In the genomic region with DNA sequence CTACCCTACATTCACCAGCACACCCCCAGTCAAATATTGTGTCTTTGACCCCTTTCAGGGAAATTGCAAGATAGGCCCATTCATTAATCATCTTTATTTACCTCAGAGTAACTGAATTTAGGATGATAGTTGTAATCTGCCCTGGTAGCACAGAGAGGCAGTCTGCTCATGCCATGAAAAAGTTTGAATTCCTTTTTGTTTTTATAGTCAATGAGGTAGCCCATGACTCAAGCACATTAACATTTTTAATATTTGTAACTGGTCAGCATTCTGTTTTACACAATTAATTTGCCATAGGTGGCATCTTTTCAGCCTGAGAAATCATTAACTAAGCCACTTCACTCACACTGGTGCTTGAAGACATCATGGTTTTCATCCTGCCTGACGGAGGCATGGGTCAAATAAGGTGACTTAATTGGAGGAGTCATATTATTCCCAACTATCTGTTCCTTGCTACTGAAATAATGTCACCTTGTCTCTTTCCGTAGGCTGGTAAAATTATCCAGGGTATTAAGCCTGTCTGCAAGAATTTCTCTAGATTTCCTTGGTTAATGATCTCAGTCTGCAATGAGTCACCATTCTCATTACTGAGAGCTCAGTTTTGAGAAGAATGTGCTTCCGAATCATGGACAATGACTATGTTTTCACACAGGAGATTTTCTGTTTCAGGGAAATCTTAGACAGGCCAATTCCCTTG, we compare ENCODE assay signal across 25 mouse cellular contexts.
DNase-seq lines count a peak whose midpoint lies in the region; ATAC-seq and TF ChIP-seq lines count a peak whose summit lies in the region.
"Had no signal": no experiment of that assay in that cellular context is flagged by ENCODE, and none has a peak within 500 bp of the region (broad histone marks: within the 10 kb centered on the region; RNA-seq: fewer than 3 reads in every experiment).

No protein-coding gene starts in this region.

- in situ Hi-C loops in Patski (cut with MboI; ENCODE audit: low pct_unique_long_range_greater_than_20kb), result loop anchor here (5.0 to 10.0 kb wide), 2 partner anchors 455 to 728 kb away; no protein-coding TSS in a partner anchor

- ATAC-seq in Patski, result peak; percentile 96
- ATAC-seq: CD4-positive, CD25-positive, alpha-beta regulatory T cell, adult 4 months; forebrain, embryonic 13.5 days; forebrain, embryonic 16.5 days; hindbrain, embryonic 16.5 days; inflammation-experienced regulatory T-cells, adult 6 months had no signal

- DNase-seq in kidney, adult 9 months, result peak; percentile 8
- no peak for DNase-seq in kidney, postnatal 14 days
- DNase-seq in Muller cell, postnatal 12 days (ENCODE audit: inconsistent ontology term), result peak; percentile 78
- DNase-seq in Patski (ENCODE audit: low read depth, low spot score), result peak; percentile 95
- peak; percentile 22 for DNase-seq in telencephalon, adult 2 months (ENCODE audit: low read depth, low spot score)
- no peak for DNase-seq in layer of hippocampus, adult 8-10 months (ENCODE audit: low spot score in 2 of 2)
- DNase-seq: adrenal gland, postnatal 10 days; adrenal gland, postnatal 36 days; cerebellum, adult 11 months; cerebellum, adult 2 months; cerebellum, adult 9-11 months; cerebellum, postnatal 25 days; gastrocnemius, postnatal 25 days; heart, adult 18-20 months; heart, postnatal 10 days; heart, postnatal 36 days had no signal

- H3K27me3 ChIP-seq in Patski, result no peaks in the 10 kb centered on the region
- H3K27me3 ChIP-seq: embryonic facial prominence, embryonic 13.5 days; forebrain, embryonic 13.5 days; heart, embryonic 12.5 days; heart, embryonic 15.5 days; hindbrain, embryonic 13.5 days had no signal

- CTCF ChIA-PET in Patski (lab: Charles Lee), result no interaction called here

- TF ChIP-seq CTCF in Patski (IDR thresholded peaks at IDR 0.05), result no peak

- POLR2A ChIA-PET in Patski (lab: Charles Lee), result no interaction called here

Comparison
In these comparisons a context has a peak if more than half of its experiments do, and no peak if none do; other contexts are left out.
1. DNase-seq: peak in kidney, adult 9 months (single experiment), Muller cell, postnatal 12 days (single experiment), Patski (single experiment) and telencephalon, adult 2 months (single experiment); none in kidney, postnatal 14 days (single experiment) and layer of hippocampus, adult 8-10 months (0 of 2).